Mouse (Mus musculus) ovary, postnatal 36 days (tissue): ENCODE measurements at regions not wholly inside any gene's neighbourhood (a gene's known extent, or its start where the extent isn't known, plus 50 kb on each side); places are given as distances from the start of the nearest gene placed in this dataset.
A peak's percentile ranks its signal among the peaks of the same experiment; 100 is the strongest.

Experiments used
- DNase-seq: peaks from one replicate; pipeline ENCODE4 v3.0.0; 2022; ENCODE audit warnings: low spot score, mixed read lengths

GRCm38 (mm10) chr1:185151130-185151799, 52.7 kb upstream of the Rab3gap2 start:
- DNase-seq = no peak

- DNase-seq = no peak
These were observed 53.3 kb upstream of the Rab3gap2 start for GRCm38 (mm10) chr1:185150431-185151129.

- no peak for DNase-seq
These were observed 59.1 kb upstream of the Rab3gap2 start for GRCm38 (mm10) chr1:185144791-185145190.

- no peak for DNase-seq
These were observed 59.9 kb upstream of the Rab3gap2 start for GRCm38 (mm10) chr1:185144006-185144405.

GRCm38 (mm10) chr1:185140317-185140716, 63.6 kb upstream of the Rab3gap2 start:
- no peak for DNase-seq

GRCm38 (mm10) chr1:185128209-185128608, 75.7 kb upstream of the Rab3gap2 start:
- DNase-seq = no peak

- peak; percentile 51 for DNase-seq
These were observed 78.1 kb upstream of the Rab3gap2 start for GRCm38 (mm10) chr1:185125737-185126286.

- DNase-seq = no peak
These were observed 82.4 kb upstream of the Rab3gap2 start for GRCm38 (mm10) chr1:185121552-185121951.

GRCm38 (mm10) chr1:185120416-185120815, 83.5 kb upstream of the Rab3gap2 start:
- no peak for DNase-seq

GRCm38 (mm10) chr1:185117711-185118110, 86.2 kb upstream of the Rab3gap2 start:
- DNase-seq = no peak

- no peak for DNase-seq
These were observed 90.2 kb upstream of the Rab3gap2 start for GRCm38 (mm10) chr1:185113687-185114086.

GRCm38 (mm10) chr1:185112017-185112399, 91.9 kb upstream of the Rab3gap2 start:
- no peak for DNase-seq

GRCm38 (mm10) chr1:185111347-185112016, 92.4 kb upstream of the Rab3gap2 start:
- DNase-seq = no peak

GRCm38 (mm10) chr1:185104945-185105884, 98.7 kb upstream of the Rab3gap2 start:
- DNase-seq = no peak

- no peak for DNase-seq
These were observed 100.1 kb upstream of the Rab3gap2 start for GRCm38 (mm10) chr1:185103803-185104202.

- DNase-seq = peak; percentile 27
These were observed 99.9 kb upstream of the Mark1 start for GRCm38 (mm10) chr1:185098975-185099958.

- no peak for DNase-seq
These were observed 99.0 kb upstream of the Mark1 start for GRCm38 (mm10) chr1:185098195-185098974.

- no peak for DNase-seq
These were observed 97.4 kb upstream of the Mark1 start for GRCm38 (mm10) chr1:185096741-185097140.

GRCm38 (mm10) chr1:185092757-185093156, 93.4 kb upstream of the Mark1 start:
- DNase-seq = no peak
